Mouse (Mus musculus): ENCODE results near the gene 2900026A02Rik. TPM values are rescaled to one million over a fixed set of nuclear protein-coding genes. Genes with fewer than 3 reads are reported as not detected.

2900026A02Rik gene
- total RNA-seq, 2 experiments from 2014 or later, result 2.1 TPM; not detected in 1

GRCm38 (mm10) chr5:113214041-113214440, 7.0 kb downstream of the 2900026A02Rik start:
- no peak for ATAC-seq (replicated peaks; ENCODE audit: low FRiP score, poor library complexity, severe bottlenecking)

DNA sequence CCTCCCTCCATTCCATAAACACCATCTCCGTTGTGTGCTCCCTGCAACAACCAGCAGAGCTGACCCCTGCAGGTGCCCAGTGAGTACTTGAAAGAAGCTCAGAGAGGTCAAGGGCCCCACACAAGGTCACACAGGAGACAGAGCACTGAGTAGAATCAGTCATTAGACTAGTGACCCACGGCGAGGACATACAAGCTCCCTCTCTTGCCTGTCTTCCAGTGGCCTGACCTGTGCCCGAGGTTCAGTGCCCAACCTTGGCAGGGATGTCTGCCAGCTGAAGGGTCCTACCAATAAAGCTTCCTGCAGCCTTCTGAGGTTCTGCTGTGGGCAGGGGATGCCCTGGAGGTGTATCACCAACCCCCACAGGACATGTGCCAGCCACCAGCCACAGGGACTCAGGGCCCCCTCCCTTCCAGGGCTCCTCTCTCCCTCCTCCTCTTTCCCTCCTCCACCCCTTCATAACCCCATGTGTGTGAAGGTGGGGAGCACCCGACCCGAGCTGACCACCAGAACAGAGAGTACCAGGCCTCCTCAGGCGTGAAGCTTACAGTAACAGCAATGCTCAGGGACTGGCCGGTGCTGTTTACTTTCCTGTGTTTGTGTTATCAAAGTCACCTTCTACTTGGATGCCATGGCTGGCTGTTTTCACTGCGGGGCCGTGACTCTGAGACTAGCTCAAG, 8.7 kb downstream of the 2900026A02Rik start:
- no peak; the same call in 1 of the 2 replicates for ATAC-seq (replicated peaks; ENCODE audit: low FRiP score, poor library complexity, severe bottlenecking)

GRCm38 (mm10) chr5:113210314-113210713, 10.7 kb downstream of the 2900026A02Rik start:
- no peak for ATAC-seq (replicated peaks; ENCODE audit: low FRiP score, poor library complexity, severe bottlenecking)

DNA sequence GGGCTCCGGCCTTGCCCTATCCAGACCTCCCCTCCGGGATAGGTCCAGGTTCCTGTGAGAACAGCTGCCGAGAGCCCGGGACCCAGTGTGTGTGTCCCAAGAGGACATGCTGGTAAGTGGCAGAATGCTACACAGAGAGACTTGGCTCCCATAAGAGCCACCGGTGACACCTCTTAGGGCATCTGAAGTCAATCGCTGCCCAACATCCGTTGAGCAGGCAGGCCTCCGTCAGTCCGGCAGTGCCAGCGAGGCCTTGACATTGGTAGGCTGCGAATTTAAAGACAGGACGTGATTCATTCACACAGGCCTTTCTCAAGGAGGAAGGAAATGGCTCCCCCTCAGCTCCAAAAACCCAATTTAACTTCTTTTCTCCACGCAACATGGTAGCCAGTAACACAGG, 11.1 kb downstream of the 2900026A02Rik start:
- ATAC-seq (replicated peaks; ENCODE audit: low FRiP score, poor library complexity, severe bottlenecking), result no peak

GRCm38 (mm10) chr5:113209401-113209750, 11.7 kb downstream of the 2900026A02Rik start:
- no peak for ATAC-seq (replicated peaks; ENCODE audit: low FRiP score, poor library complexity, severe bottlenecking)

- ATAC-seq (replicated peaks; ENCODE audit: low FRiP score, poor library complexity, severe bottlenecking), result no peak
Measured at GRCm38 (mm10) chr5:113208622-113209400, 12.2 kb downstream of the 2900026A02Rik start.

DNA sequence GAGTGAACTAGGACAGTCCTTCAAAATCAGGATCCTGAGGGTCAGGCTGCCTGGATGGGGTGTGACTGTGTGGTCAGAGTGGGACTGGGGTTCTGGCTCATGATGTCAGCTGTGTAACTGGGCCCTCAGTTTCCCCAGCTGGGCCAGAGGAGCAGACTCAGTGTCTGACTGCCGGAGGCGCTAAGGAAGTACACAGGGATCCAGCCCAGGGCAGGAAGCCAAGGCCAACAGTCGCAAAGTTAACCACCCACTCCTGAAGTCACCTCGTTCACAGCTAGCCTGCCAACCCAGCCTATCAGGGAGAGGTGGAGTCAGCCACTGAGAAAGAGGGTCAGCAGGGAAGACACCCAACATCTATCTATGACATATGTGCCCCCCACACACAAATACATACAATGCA, 13.0 kb downstream of the 2900026A02Rik start:
- no peak for ATAC-seq (replicated peaks; ENCODE audit: low FRiP score, poor library complexity, severe bottlenecking)

GRCm38 (mm10) chr5:113206670-113207352, 14.2 kb downstream of the 2900026A02Rik start:
- no peak for ATAC-seq (replicated peaks; ENCODE audit: low FRiP score, poor library complexity, severe bottlenecking)

DNA sequence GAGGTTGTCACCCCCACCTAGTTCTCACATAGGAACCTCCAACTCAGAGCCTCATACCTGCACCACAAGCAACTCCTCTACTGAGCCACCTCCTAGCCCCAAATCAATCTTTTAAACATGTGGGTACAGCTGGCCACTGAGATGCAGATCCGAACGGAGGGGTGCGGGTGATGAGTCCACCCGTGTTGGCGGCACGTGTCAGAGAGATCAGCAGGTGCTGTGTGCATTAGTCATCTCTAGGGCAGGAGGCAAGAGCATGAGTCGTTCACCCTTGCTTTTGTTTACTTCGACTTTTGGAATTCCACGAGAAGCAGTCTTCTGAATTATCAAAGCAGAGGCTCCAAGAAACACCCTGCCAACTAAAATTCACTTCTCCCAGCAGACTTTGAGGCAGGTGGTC, 16.8 kb downstream of the 2900026A02Rik start:
- ATAC-seq (replicated peaks; ENCODE audit: low FRiP score, poor library complexity, severe bottlenecking), result no peak

- no peak for ATAC-seq (replicated peaks; ENCODE audit: low FRiP score, poor library complexity, severe bottlenecking)
Measured at GRCm38 (mm10) chr5:113199772-113200134, 21.3 kb downstream of the 2900026A02Rik start.

GRCm38 (mm10) chr5:113199126-113199771, 21.8 kb downstream of the 2900026A02Rik start:
- ATAC-seq (replicated peaks; ENCODE audit: low FRiP score, poor library complexity, severe bottlenecking), result no peak

GRCm38 (mm10) chr5:113196916-113197794, 23.9 kb downstream of the 2900026A02Rik start:
- ATAC-seq (replicated peaks; ENCODE audit: low FRiP score, poor library complexity, severe bottlenecking), result no peak

GRCm38 (mm10) chr5:113195907-113196306, 25.1 kb downstream of the 2900026A02Rik start:
- ATAC-seq (replicated peaks; ENCODE audit: low FRiP score, poor library complexity, severe bottlenecking), result no peak

GRCm38 (mm10) chr5:113195451-113195850, 25.6 kb downstream of the 2900026A02Rik start:
- ATAC-seq (replicated peaks; ENCODE audit: low FRiP score, poor library complexity, severe bottlenecking), result no peak

- no peak for ATAC-seq (replicated peaks; ENCODE audit: low FRiP score, poor library complexity, severe bottlenecking)
Measured at GRCm38 (mm10) chr5:113193762-113194161, 27.3 kb downstream of the 2900026A02Rik start.

DNA sequence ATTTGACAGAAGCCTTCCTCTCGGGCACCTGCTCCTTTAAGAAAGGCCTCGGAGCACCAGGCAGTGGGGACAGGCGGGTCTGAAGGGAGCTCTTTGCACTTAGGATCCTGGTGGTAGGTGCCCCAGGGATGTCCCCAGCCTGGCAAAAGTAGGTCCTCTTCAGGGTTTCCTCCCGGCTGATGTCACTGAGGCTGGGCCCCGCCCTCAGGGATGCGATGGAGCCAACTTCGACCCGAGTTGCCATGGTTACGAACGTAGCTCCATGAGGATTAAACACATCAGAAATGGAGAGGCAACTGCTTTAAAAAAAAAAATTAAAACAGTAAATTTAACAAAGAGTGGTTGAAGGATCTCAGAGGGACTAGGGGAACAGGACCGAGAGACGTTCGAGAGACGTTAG, 29.1 kb downstream of the 2900026A02Rik start:
- no peak for ATAC-seq (replicated peaks; ENCODE audit: low FRiP score, poor library complexity, severe bottlenecking)

- no peak for ATAC-seq (replicated peaks; ENCODE audit: low FRiP score, poor library complexity, severe bottlenecking)
Measured at GRCm38 (mm10) chr5:113190558-113190957, 30.5 kb downstream of the 2900026A02Rik start.

DNA sequence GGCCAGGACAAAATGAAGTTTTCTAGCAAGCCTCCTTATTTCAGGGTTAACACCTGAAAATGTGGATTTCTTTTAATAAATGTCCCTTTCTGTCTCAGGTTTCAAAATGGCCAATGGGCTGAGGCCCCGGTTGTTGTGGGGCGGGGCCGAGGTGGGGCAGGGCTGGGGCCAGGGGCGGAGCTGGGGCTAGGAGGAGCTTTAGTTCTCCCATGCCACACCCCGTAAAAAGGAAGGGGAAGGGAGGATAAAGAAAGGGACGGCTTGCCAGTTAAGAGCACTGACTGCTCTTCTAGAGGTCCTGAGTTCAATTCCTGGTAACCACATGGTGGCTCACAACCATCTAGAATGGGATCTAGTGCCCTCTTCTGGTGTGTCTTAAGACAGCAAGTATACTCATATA, 39.6 kb downstream of the 2900026A02Rik start:
- no peak for ATAC-seq (replicated peaks; ENCODE audit: low FRiP score, poor library complexity, severe bottlenecking)

DNA sequence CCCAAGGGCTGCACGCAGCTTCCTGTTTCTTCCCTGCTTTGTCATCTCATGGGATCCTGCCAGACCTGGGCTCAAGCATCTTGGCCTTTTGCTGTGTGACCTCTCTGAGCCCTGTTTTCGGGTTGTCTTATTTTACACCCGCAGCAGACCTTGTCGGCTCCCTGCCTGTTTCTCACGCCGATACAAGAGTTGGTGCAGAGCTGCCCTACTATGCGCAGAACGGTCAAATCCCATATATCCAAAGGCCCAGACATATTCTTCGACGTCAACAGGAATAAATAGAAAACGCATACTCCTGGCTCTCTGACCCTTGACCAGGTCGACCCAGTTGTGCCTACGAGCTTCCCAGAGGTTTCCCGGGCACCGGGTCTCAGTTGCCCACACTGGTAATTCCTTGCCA, 40.3 kb downstream of the 2900026A02Rik start:
- no peak for ATAC-seq (replicated peaks; ENCODE audit: low FRiP score, poor library complexity, severe bottlenecking)
